Mouse (Mus musculus) ovary, postnatal 14 days (tissue): ENCODE results near the gene Ogfr.

ENCODE experiments used
- DNase-seq: peaks from one replicate; pipeline ENCODE4 v3.0.0; 2022; ENCODE audit warnings: low spot score

The Ogfr gene

DNA sequence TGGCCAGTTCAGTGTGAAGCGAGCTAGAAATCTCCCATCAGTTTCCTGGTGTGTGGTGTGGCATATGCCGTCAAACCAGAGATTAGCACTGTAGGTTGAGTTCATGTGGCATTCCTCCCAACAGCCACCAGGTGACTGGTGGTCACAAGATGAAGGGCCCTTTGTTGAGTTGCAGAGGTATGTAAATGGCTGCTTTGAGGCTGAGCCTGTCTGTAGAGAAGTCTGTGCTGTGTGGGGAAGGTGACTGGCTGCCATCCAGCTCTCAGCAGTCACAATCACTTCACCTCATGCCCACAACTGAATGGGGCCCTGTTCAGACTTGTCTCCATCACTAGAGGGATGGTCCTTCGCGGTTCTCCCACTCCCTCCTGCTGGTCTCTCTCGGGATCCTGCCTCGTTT is 15.7 kb downstream of the Ogfr start:
- DNase-seq, result no peak

DNA sequence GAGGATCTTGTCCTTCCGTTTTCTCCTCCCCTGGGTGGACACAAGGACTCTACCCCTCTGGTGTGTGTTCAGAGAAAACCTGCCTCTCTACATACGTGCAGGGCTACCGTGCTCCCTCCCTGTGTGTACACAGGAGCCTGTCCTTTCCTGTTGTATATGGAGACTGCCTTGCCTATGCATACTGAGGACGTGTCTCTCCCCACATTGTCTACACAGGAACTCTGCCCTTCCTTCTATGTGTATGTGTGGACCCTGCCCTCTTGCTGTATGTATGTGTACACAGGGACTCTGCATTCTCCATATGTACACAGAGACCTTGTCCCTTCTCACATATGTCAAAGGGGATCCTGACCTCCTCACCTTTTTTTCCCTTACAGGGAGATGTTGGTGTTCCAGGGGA is 21.2 kb downstream of the Ogfr start:
- DNase-seq, result no peak

DNA sequence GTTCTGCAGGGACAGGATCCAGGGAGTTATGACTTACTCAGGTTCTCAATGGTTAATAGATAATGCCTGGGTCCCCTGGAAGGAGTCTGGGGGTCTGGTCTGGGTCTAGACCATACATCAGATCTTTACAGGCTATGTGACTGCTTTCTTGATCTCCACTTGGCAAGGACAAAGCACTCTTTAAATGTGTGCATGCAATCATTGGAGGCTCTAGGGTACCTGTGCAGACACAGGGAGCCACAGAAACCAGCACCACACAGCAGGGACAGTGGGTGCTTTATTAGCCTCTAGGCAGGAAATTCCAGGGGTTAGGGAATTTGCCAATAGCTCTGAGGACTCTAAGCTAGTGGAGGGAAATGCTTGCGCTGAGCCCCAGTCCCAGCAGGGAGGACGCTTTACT is 22.8 kb downstream of the Ogfr start:
- DNase-seq, result no peak

DNA sequence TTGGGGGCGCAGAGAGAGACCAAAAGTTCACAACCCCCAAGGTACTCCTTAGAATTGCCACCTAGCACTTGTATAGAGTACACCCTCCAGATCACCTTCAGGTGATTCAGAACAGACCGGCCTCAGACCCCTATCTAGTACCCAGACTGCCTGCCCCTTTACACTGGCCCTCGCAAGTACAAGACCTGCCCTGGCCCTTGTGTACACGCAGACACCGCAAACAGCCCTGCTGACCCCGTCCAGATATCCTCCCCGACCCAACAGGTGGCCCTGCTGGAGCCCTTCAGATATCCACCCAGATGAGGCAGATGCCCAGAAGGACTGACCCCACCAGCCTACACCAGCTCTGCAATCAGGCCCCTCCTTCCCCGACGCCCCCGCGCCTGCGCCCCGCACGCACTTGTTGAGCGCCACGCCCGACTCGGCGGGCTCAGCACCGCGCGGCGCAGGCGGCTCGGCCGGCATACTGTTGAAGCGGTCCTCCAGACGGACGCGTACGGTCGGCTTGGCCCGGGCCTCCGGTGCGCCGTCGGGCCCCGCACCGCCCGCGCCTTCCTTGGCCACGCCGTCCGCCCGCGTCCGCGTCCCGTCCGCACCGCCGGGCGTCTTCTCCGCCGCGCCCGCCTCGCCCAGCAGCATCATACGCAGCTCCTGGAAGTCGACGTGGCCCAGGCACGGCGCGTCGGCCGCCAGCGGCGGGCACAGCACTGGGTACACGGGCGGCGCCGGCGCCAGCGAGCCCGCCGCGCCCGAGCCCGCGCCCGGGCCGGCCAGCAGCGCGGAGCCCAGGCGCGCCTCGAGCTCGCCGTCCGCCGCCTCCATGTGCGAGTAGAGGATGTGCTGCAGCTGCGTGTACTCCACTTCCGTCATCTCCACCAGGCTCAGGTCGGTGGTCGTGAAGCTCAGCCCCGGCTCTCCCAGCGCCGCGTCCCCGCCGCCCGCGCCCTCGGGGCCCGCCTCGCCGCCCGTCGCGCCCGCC is 52.8 kb downstream of the Ogfr start:
- no peak for DNase-seq

DNA sequence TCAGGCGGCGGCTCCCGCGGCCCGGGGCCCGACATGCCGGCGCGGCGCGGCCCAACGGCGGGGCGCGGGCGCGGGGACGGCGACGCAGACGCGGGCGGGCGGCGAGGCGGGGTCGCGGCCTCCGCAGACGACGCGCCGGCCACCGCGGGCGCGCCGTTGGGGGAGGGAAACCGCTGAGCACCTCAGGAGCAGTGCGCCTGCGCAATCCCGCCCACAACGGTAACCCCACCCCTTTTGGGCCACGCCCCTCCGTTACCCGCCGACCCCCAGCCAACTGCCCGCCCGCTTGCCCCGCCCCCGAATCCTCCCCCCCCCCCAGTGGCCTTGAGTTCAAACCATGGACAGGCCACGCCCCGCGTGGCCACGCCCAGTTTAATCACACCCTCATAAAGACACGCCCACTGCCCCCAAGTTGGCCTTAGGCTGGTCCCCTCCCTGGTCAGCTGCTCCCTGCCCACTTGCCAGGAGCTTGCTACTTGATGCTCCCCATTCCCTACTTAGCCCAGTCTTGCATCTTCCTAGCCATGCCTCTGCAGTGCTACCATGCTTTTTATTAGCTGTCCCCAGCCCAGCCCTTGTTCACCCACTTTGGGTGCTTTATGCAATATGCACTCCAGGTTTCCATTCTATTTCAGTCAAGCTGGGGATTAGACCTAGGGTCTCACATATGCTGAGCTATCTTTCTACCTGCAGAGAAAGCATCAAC is 53.7 kb downstream of the Ogfr start, which contains the start of gene Tcfl5:
Gene Tcfl5, minus strand, starts transcription at position 154 of the 706 bp plus-strand sequence.
- DNase-seq, result no peak

DNA sequence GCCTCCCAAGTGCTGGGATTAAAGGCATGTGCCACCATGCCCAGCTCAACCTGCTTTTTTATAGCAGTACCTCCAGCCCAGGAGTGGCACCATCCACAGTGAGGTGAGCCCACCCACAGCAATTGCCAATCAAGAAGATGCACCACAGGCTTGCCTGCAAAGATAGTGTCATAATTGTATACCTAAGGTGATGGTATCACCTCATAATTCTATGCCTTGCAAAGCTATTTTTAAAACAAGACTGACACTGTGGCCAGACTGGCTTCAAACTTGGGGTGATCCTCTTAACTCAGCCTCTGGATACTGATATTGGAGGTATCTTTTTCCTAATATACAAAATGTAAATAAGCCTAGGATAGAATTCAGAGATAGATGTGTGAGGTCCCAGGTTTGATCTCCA is 54.6 kb downstream of the Ogfr start:
- DNase-seq, result no peak
